Mouse (Mus musculus) intestine, embryonic 15.5 days (tissue): Measurements from ENCODE around the gene Apod. TPM values are rescaled to one million over a fixed set of nuclear protein-coding genes. Genes with fewer than 3 reads are reported as not detected.

Source experiments
- ATAC-seq: fragments of 200-750 bp; cut with Nextera tagmentation; 2 replicates; pipeline ENCODE4 v1.8.0; 2017; ENCODE audit warnings: moderate TSS enrichment, moderate library complexity
- H3K27ac ChIP-seq: fragments of 300-500 bp; sonication (generic); 2 replicates; pipeline ENCODE4 v1.5.1; 2015; ENCODE audit warnings: mild to moderate bottlenecking, inconsistent platforms
- H3K27me3 ChIP-seq: fragments of 300-500 bp; sonication (generic); replicated peaks from 2 replicates; pipeline ENCODE4 v1.6.1; 2015; ENCODE audit warnings: inconsistent platforms
- H3K36me3 ChIP-seq: fragments of 300-500 bp; sonication (generic); 2 replicates; pipeline ENCODE4 v1.6.1; 2015; ENCODE audit warnings: inconsistent platforms
- H3K4me1 ChIP-seq: fragments of 300-500 bp; sonication (generic); replicated peaks from 2 replicates; pipeline ENCODE4 v1.6.1; 2015; ENCODE audit warnings: inconsistent platforms
- H3K4me2 ChIP-seq: fragments of 300-500 bp; sonication (generic); replicated peaks from 2 replicates; pipeline ENCODE4 v1.6.1; 2015; ENCODE audit warnings: mild to moderate bottlenecking, inconsistent platforms
- H3K4me3 ChIP-seq: fragments of 300-500 bp; sonication (generic); replicated peaks from 2 replicates; pipeline ENCODE4 v1.5.1; 2015; ENCODE audit warnings: inconsistent platforms
- H3K9ac ChIP-seq: fragments of 300-500 bp; sonication (generic); 2 replicates; pipeline ENCODE4 v1.6.1; 2015; ENCODE audit warnings: inconsistent platforms
- H3K9me3 ChIP-seq: fragments of 300-500 bp; sonication (generic); 2 replicates; pipeline ENCODE4 v1.6.1; 2016; ENCODE audit warnings: inconsistent platforms
- WGBS: fragments of 180-500 bp; shearing (Covaris S2); methylation state at CpG from one replicate; pipeline ENCODE4 v1.1.7; 2015; 5-methylcytosine and 5-hydroxymethylcytosine counted together
- polyA plus RNA-seq: library from polyadenylated mRNA; unstranded; fragments of >200 nt; fragmentation: Nextera tagmentation; extraction: Ambion mirVana; gene quantifications from 2 replicates; pipeline ENCODE4 v1.2.1, GENCODE M21; 2015

Apod gene
- 0.49 and 0.60 TPM in 2 replicates for polyA plus RNA-seq

DNA sequence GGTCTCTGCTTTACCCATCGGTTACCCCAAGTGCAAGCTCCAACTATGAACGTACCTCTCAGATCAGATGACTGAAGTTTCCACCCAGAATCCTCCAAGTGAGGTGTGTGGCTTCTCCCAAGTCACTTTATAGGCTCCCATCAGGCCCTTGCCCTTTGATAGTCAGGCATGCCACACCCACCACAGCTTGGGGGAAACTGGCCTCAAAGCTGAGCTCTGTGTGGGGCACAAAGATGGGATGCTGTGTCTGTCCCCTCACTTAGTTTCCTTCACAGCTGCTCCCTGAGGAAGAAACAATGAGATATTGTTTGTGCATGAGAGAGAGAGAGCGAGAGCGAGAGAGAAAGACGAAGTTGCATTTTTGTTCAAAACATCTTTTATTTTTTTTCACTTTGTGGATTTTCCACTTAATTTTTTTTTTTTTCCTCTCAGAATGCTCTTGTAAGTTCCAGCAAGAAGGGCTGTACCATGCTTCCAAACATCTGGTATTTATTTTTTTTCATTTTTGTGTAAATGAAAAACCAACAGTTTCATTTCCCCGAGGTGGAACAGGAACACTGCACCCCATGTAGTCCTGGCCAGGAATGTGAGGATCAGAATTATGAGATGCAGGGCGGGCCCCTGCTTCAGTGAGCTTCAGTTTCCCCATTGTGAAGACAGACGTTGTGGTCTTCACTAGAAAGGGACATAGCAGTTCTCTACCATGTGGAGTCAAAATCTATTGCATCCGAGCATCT lies at the start of gene Apod:
Gene Apod (minus strand): TSS at position 312 of the 737 bp plus-strand sequence.
- Histone ChIP-seq H3K4me1 (0 out of 2 replicates have a peak, but pooled peaks cover 5% of the 10 kb centered on the region), H3K27me3 (no peaks in the 10 kb centered on the region), H3K9ac (no peak within 1 kb of the TSS), H3K36me3 (no peaks in the 10 kb centered on the region), H3K9me3 (no peaks in the 10 kb centered on the region), H3K27ac (no peak within 1 kb of the TSS), H3K4me2 (no peak within 1 kb of the TSS), H3K4me3 (no peak within 1 kb of the TSS)
- 67% methylated on average over 9 of the region's 9 CpGs for WGBS
- ATAC-seq = no peak

- no peak overlapping the region for H3K9ac ChIP-seq
- H3K4me3 ChIP-seq = no peak overlapping the region
- no peak overlapping the region; the same call in 1 of the 2 replicates for H3K4me2 ChIP-seq
- H3K9me3 ChIP-seq = no peaks in the 10 kb centered on the region
- no peaks in the 10 kb centered on the region for H3K27me3 ChIP-seq
- H3K4me1 ChIP-seq = 0 out of 2 replicates have a peak, but pooled peaks cover 6% of the 10 kb centered on the region
- H3K36me3 ChIP-seq = no peaks in the 10 kb centered on the region
- peak; percentile 81 for ATAC-seq
- 47% methylated on average over 11 of the region's 11 CpGs for WGBS
- H3K27ac ChIP-seq = peak overlapping the region; percentile 78
Observed at GRCm38 (mm10) chr16:31363685-31364436, 49.3 kb upstream of the Apod start.

GRCm38 (mm10) chr16:31359542-31359941 lies 44.9 kb upstream of the Apod start:
- peak; percentile 51 for ATAC-seq
- 41% methylated on average over 5 of the region's 5 CpGs for WGBS
- no peak overlapping the region for H3K4me3 ChIP-seq
- no peaks in the 10 kb centered on the region for H3K9me3 ChIP-seq
- peak overlapping the region; percentile 77 for H3K27ac ChIP-seq
- H3K4me1 ChIP-seq = 0 out of 2 replicates have a peak, but pooled peaks cover 12% of the 10 kb centered on the region
- no peak overlapping the region for H3K9ac ChIP-seq
- H3K27me3 ChIP-seq = no peaks in the 10 kb centered on the region
- H3K4me2 ChIP-seq = no peak overlapping the region
- no peaks in the 10 kb centered on the region for H3K36me3 ChIP-seq

- H3K4me3 ChIP-seq = no peak overlapping the region
- H3K9ac ChIP-seq = no peak overlapping the region
- H3K9me3 ChIP-seq = no peaks in the 10 kb centered on the region
- no peaks in the 10 kb centered on the region for H3K36me3 ChIP-seq
- no peaks in the 10 kb centered on the region for H3K27me3 ChIP-seq
- peak; percentile 80 for ATAC-seq
- WGBS = 25% methylated on average over 9 of the region's 9 CpGs
- H3K27ac ChIP-seq = peak overlapping the region; percentile 77
- H3K4me2 ChIP-seq = peak overlapping the region; percentile 24
- 0 out of 2 replicates have a peak, but pooled peaks cover 12% of the 10 kb centered on the region for H3K4me1 ChIP-seq
Observed at GRCm38 (mm10) chr16:31358991-31359390, 44.4 kb upstream of the Apod start.

DNA sequence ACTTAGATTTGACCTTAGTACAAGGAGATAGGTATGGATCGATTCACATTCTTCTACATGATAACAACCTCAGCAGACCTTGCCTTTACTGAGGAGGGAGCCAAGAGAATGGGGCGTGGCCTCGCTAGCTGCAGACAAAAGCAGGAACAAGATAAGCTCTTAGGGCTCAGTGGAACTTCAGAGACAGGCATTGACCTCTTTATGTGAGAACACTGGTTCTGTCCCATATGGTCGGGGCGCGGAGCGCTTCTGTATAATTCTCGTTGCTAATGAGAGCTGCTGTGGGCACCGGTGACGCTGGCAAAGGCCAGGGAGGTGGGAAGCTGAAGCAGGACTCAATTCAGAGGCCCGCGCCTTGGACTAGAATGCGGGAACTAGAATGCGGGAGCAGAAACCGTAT lies 44.0 kb upstream of the Apod start:
- ATAC-seq = peak; percentile 81
- Histone ChIP-seq H3K9ac (no peak overlapping the region), H3K4me1 (0 out of 2 replicates have a peak, but pooled peaks cover 12% of the 10 kb centered on the region), H3K36me3 (no peaks in the 10 kb centered on the region), H3K27me3 (no peaks in the 10 kb centered on the region), H3K4me2 (peak overlapping the region; percentile 24), H3K9me3 (no peaks in the 10 kb centered on the region), H3K27ac (peak overlapping the region; percentile 77), H3K4me3 (no peak overlapping the region)
- 33% methylated on average over 15 of the region's 15 CpGs for WGBS

DNA sequence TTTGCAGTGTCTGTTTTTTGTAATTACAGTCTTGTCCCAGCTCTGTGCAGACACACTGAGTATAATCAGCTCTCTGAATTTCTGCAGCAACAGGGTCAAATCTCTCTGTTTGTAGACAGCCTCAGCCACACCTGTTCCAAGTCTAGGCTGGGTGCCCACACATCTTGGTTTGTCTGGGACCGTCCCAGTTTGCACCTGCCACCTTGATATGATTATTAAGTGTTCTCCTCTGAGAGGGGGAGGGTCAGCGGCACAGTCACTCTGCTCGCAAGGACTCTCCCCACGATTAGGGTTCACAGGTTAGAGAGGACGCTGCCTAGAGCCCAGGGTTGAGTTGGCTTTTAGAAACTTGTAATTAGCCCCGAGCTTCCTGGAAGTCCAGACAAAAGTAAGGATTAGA lies 41.3 kb upstream of the Apod start:
- WGBS = 53% methylated on average over 6 of the region's 6 CpGs
- Histone ChIP-seq H3K9me3 (no peaks in the 10 kb centered on the region), H3K9ac (0 out of 2 replicates have a peak overlapping the region, but pooled peaks have one; percentile 13), H3K27me3 (no peaks in the 10 kb centered on the region), H3K4me1 (0 out of 2 replicates have a peak, but pooled peaks cover 12% of the 10 kb centered on the region), H3K4me2 (no peak overlapping the region), H3K36me3 (no peaks in the 10 kb centered on the region), H3K4me3 (no peak overlapping the region), H3K27ac (no peak overlapping the region)
- peak; percentile 24; the same call in 1 of the 2 replicates for ATAC-seq

DNA sequence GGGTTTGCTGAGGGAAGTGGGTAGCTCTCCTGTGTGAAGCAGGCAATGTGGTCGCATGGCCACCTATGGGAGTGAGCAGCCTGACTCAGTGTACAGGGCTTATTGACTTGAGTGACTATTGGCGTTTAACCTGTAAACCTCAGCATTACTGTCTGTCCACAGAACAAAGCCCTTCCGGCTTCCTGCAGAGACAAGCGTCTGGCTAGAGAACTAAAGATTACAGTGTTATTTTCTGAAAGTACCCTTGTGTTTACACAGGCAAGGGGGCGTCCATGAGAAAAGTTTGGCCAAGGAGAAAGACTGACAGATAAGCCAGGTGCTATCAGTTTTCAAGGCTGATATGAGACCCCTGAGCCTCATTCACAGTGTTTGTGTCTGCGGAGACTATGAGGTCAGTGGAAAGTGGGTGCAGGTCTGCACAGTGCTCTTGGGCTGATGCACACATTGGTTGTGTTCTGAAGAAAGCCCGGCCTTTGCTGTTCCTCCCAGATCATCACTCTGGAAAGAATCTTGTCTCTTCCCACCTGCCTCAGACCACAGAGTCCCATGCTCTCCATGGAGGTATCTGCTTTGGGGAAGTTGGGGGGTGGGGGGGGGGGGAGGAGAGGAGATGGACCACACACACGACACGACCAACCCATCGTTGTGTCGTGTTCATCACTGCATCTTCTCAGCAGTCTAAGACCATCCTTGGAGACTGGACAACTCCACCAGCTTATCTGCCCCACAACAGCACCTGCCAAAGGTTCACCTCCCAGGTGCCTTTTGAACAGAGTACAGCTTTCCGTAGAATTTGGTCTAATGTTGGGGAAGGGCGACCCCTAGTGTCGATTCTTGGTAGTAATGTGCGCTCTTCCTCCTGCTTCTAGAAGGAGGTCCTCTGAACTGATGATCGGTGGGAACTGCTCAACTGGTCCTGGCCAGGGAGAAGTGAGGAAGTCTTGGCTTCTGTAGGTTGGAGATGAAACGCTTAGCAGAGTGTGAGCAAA lies 40.0 kb upstream of the Apod start:
- ATAC-seq = peak; percentile 57
- Histone ChIP-seq H3K9me3 (no peaks in the 10 kb centered on the region), H3K4me3 (no peak overlapping the region), H3K4me1 (0 out of 2 replicates have a peak, but pooled peaks cover 8% of the 10 kb centered on the region), H3K9ac (no peak overlapping the region), H3K36me3 (no peaks in the 10 kb centered on the region), H3K27ac (no peak overlapping the region), H3K27me3 (no peaks in the 10 kb centered on the region), H3K4me2 (no peak overlapping the region; the same call in 1 of the 2 replicates)
- 18% methylated on average over 17 of the region's 17 CpGs for whole genome bisulfite sequencing

DNA sequence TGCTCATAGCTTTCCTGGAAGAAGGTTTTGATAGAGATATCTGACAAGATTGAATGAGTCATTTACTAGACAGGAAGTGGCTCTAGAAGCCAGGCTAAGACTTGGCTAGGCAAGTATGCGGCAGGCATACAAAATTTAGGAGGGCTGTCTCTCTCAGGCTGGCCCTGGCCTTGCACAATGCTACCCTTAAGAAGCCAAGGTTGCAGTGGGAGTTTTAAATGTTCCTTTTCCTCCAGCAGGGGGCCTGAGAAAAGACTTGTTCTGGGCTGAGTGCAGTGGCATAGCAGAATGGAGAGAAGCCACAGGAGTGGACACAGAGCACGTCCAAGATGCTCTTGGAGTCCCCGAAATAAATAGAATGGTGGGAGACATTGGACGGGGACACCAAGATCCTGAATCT lies 38.4 kb upstream of the Apod start:
- Histone ChIP-seq H3K9me3 (no peaks in the 10 kb centered on the region), H3K4me3 (no peak overlapping the region), H3K27ac (no peak overlapping the region), H3K9ac (no peak overlapping the region), H3K4me2 (no peak overlapping the region), H3K36me3 (no peaks in the 10 kb centered on the region), H3K4me1 (0 out of 2 replicates have a peak, but pooled peaks cover 6% of the 10 kb centered on the region), H3K27me3 (no peaks in the 10 kb centered on the region)
- WGBS = 76% methylated on average over 4 of the region's 4 CpGs
- no peak for ATAC-seq

GRCm38 (mm10) chr16:31347581-31347980 lies 33.0 kb upstream of the Apod start:
- 16% methylated on average over 14 of the region's 14 CpGs for WGBS
- Histone ChIP-seq H3K4me2 (peak overlapping the region; percentile 46), H3K4me1 (peaks cover 2% of the 10 kb centered on the region; the same call in 1 of the 2 replicates), H3K9me3 (no peaks in the 10 kb centered on the region), H3K27ac (no peak overlapping the region), H3K9ac (no peak overlapping the region), H3K4me3 (no peak overlapping the region), H3K27me3 (no peaks in the 10 kb centered on the region), H3K36me3 (no peaks in the 10 kb centered on the region)
- ATAC-seq = peak; percentile 61; the same call in 1 of the 2 replicates

DNA sequence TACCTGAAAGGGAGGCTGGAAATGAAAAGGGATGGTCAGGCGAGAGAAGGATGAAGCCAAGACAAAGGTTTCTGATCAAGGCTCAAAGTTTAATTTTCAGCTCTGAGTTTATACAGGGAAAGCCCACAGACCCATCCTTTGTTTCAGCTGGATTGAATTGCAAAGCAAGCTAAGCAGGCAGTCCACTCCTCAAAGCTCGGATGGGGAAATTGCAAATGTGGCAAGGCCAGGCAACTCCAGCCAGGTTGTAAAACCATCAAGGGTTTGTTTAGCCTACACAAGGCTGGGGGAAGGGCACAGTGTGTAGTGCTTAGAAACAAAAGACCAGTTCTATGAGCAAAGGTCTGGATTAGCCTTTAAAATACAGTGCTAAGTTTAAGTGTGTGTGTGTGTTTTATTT lies 28.4 kb upstream of the Apod start:
- H3K27me3 ChIP-seq = no peaks in the 10 kb centered on the region
- no peak overlapping the region for H3K9ac ChIP-seq
- H3K27ac ChIP-seq = no peak overlapping the region
- no peaks in the 10 kb centered on the region for H3K9me3 ChIP-seq
- H3K4me2 ChIP-seq = no peak overlapping the region
- no peaks in the 10 kb centered on the region for H3K36me3 ChIP-seq
- H3K4me1 ChIP-seq = peaks cover 2% of the 10 kb centered on the region; the same call in 1 of the 2 replicates
- no peak for ATAC-seq
- H3K4me3 ChIP-seq = no peak overlapping the region
- WGBS = 34% methylated on average over 2 of the region's 2 CpGs

GRCm38 (mm10) chr16:31342556-31342955 lies 27.9 kb upstream of the Apod start:
- Histone ChIP-seq H3K27ac (no peak overlapping the region), H3K4me2 (no peak overlapping the region), H3K36me3 (no peaks in the 10 kb centered on the region), H3K4me3 (no peak overlapping the region), H3K27me3 (no peaks in the 10 kb centered on the region), H3K9me3 (no peaks in the 10 kb centered on the region), H3K4me1 (peaks cover 1% of the 10 kb centered on the region; the same call in 1 of the 2 replicates), H3K9ac (no peak overlapping the region)
- WGBS = 30% methylated on average over 5 of the region's 5 CpGs
- no peak for ATAC-seq
